Mouse (Mus musculus) liver, embryonic 11.5 days (tissue): ENCODE data around the gene Rack1. TPM values are rescaled to one million over a fixed set of nuclear protein-coding genes. Genes with fewer than 3 reads are reported as not detected.
A peak's percentile ranks its signal among the peaks of the same experiment; 100 is the strongest.

Experiments
- ATAC-seq: fragments of 200-750 bp; cut with Nextera tagmentation; replicated peaks from 2 replicates; pipeline ENCODE4 v1.8.0; 2017; ENCODE audit warnings: moderate number of reproducible peaks, mild to moderate bottlenecking, moderate TSS enrichment, moderate library complexity; ENCODE audit not compliant: low FRiP score
- DNase-seq: peaks from one replicate; pipeline ENCODE4 v3.0.0-alpha.2; 2017; ENCODE audit warnings: low spot score
- H3K27ac ChIP-seq: fragments of 300-500 bp; sonication (generic); 2 replicates; pipeline ENCODE4 v1.5.1; 2014; ENCODE audit warnings: mild to moderate bottlenecking, low read depth, low read length, control low read depth
- H3K27me3 ChIP-seq: fragments of 300-500 bp; sonication (generic); replicated peaks from 2 replicates; pipeline ENCODE4 v1.6.1; 2014; ENCODE audit warnings: low read length, mixed read lengths; ENCODE audit not compliant: control insufficient read depth, insufficient read depth
- H3K36me3 ChIP-seq: fragments of 300-500 bp; sonication (generic); 2 replicates; pipeline ENCODE4 v1.6.1; 2014; ENCODE audit warnings: mild to moderate bottlenecking, low read length, moderate library complexity, mixed read lengths; ENCODE audit not compliant: control insufficient read depth, insufficient read depth
- H3K4me1 ChIP-seq: fragments of 300-500 bp; sonication (generic); replicated peaks from 2 replicates; pipeline ENCODE4 v1.6.1; 2014; ENCODE audit warnings: low read length, mixed read lengths; ENCODE audit not compliant: control insufficient read depth, insufficient read depth
- H3K4me2 ChIP-seq: fragments of 300-500 bp; sonication (generic); 2 replicates; pipeline ENCODE4 v1.6.1; 2014; ENCODE audit warnings: mild to moderate bottlenecking, control low read depth, moderate library complexity
- H3K4me3 ChIP-seq: fragments of 300-500 bp; sonication (generic); 2 replicates; pipeline ENCODE4 v1.5.1; 2014; ENCODE audit warnings: low read depth, low read length, control low read depth
- H3K9ac ChIP-seq: fragments of 300-500 bp; sonication (generic); 2 replicates; pipeline ENCODE4 v1.6.1; 2014; ENCODE audit warnings: low read depth, low read length, control low read depth
- H3K9me3 ChIP-seq: fragments of 300-500 bp; sonication (generic); 2 replicates; pipeline ENCODE4 v1.6.1; 2016; ENCODE audit warnings: low read length, inconsistent platforms, mixed read lengths; ENCODE audit not compliant: control insufficient read depth
- WGBS: fragments of 180-500 bp; shearing (Covaris S2); extraction: QIAGEN DNeasy Blood & Tissue Kit; methylation state at CpG from one replicate; pipeline ENCODE4 v1.1.7; 2014; 5-methylcytosine and 5-hydroxymethylcytosine counted together
- polyA plus RNA-seq: library from polyadenylated mRNA; unstranded; fragments of >200 nt; fragmentation: Nextera tagmentation; extraction: Ambion mirVana; gene quantifications from 2 replicates; pipeline ENCODE4 v1.2.1, GENCODE M21; 2014

The Rack1 gene
- polyA plus RNA-seq, 1 experiment from 2014 or later = 1,248 TPM

- Histone ChIP-seq H3K9ac (0 out of 2 replicates have a peak overlapping the region, but pooled peaks have one; percentile 5), H3K4me3 (peak overlapping the region; percentile 44), H3K27me3 (peaks cover 9% of the 10 kb centered on the region), H3K36me3 (no peaks in the 10 kb centered on the region), H3K27ac (no peak overlapping the region; the same call in 1 of the 2 replicates), H3K9me3 (peaks cover 5% of the 10 kb centered on the region; the same call in 1 of the 2 replicates), H3K4me1 (peaks cover 9% of the 10 kb centered on the region), H3K4me2 (peak overlapping the region; percentile 71)
- ATAC-seq (no peak), DNase-seq (no peak)
- 5% methylated on average over 6 of the region's 6 CpGs for WGBS
These were observed 26.6 kb downstream of the Rack1 start for GRCm38 (mm10) chr11:48826752-48827096.

- DNase-seq = no peak
- no peak overlapping the region for H3K9ac ChIP-seq
- H3K4me2 ChIP-seq = no peak overlapping the region
- no peaks in the 10 kb centered on the region for H3K36me3 ChIP-seq
- H3K4me3 ChIP-seq = no peak overlapping the region
- H3K27me3 ChIP-seq = peaks cover 9% of the 10 kb centered on the region
- 77% methylated on average over 6 of the region's 6 CpGs for WGBS
- H3K9me3 ChIP-seq = peaks cover 5% of the 10 kb centered on the region; the same call in 1 of the 2 replicates
- no peak overlapping the region for H3K27ac ChIP-seq
- H3K4me1 ChIP-seq = peaks cover 9% of the 10 kb centered on the region
- no peak for ATAC-seq
These were observed 27.8 kb downstream of the Rack1 start for GRCm38 (mm10) chr11:48827926-48828325.

- H3K9ac ChIP-seq = no peak overlapping the region
These were observed 30.1 kb downstream of the Rack1 start for GRCm38 (mm10) chr11:48830279-48830678.

GRCm38 (mm10) chr11:48831273-48831672 is 31.1 kb downstream of the Rack1 start:
- no peak for DNase-seq
- H3K4me1 ChIP-seq = peaks cover 3% of the 10 kb centered on the region; the same call in 1 of the 2 replicates
- peaks cover 5% of the 10 kb centered on the region; the same call in 1 of the 2 replicates for H3K9me3 ChIP-seq
- no peak overlapping the region for H3K9ac ChIP-seq
- WGBS = 66% methylated on average over 2 of the region's 2 CpGs
- ATAC-seq = no peak
- H3K4me2 ChIP-seq = no peak overlapping the region
- no peak overlapping the region for H3K27ac ChIP-seq
- no peak overlapping the region for H3K4me3 ChIP-seq
- H3K36me3 ChIP-seq = no peaks in the 10 kb centered on the region
- H3K27me3 ChIP-seq = peaks cover 3% of the 10 kb centered on the region; the same call in 1 of the 2 replicates

More at GRCm38 (mm10) chr11:48830279-48830678, 30.1 kb downstream of the Rack1 start:
- no peak overlapping the region for H3K27ac ChIP-seq
- peaks cover 3% of the 10 kb centered on the region; the same call in 1 of the 2 replicates for H3K4me1 ChIP-seq
- H3K4me2 ChIP-seq = no peak overlapping the region
- DNase-seq = no peak
- H3K9me3 ChIP-seq = peaks cover 5% of the 10 kb centered on the region; the same call in 1 of the 2 replicates
- H3K4me3 ChIP-seq = no peak overlapping the region
- no peaks in the 10 kb centered on the region for H3K27me3 ChIP-seq
- ATAC-seq = no peak
- WGBS = 57% methylated on average over 2 of the region's 2 CpGs
- H3K36me3 ChIP-seq = no peaks in the 10 kb centered on the region

GRCm38 (mm10) chr11:48833078-48833730 is 33.1 kb downstream of the Rack1 start:
- Histone ChIP-seq H3K27me3 (peaks cover 6% of the 10 kb centered on the region; the same call in 1 of the 2 replicates), H3K4me3 (peak overlapping the region; percentile 69), H3K27ac (peak overlapping the region; percentile 11), H3K9ac (no peak overlapping the region), H3K36me3 (no peaks in the 10 kb centered on the region), H3K4me1 (peaks cover 6% of the 10 kb centered on the region), H3K9me3 (no peaks in the 10 kb centered on the region; the same call in 1 of the 2 replicates), H3K4me2 (peak overlapping the region; percentile 73)
- 27% methylated on average over 9 of the region's 9 CpGs for WGBS
- peak; percentile 63 for ATAC-seq
- DNase-seq = no peak

GRCm38 (mm10) chr11:48833731-48834639 is 33.9 kb downstream of the Rack1 start:
- H3K4me3 ChIP-seq = peak overlapping the region; percentile 69
- H3K9ac ChIP-seq = peak overlapping the region; percentile 51; the same call in 1 of the 2 replicates
- ATAC-seq (peak; percentile 88), DNase-seq (peak; percentile 94)
- under 1% methylated on average over 30 of the region's 30 CpGs for WGBS
- H3K36me3 ChIP-seq = no peaks in the 10 kb centered on the region
- H3K4me2 ChIP-seq = peak overlapping the region; percentile 73
- peak overlapping the region; percentile 11 for H3K27ac ChIP-seq
- peaks cover 6% of the 10 kb centered on the region; the same call in 1 of the 2 replicates for H3K27me3 ChIP-seq
- H3K9me3 ChIP-seq = no peaks in the 10 kb centered on the region
- H3K4me1 ChIP-seq = peaks cover 11% of the 10 kb centered on the region

GRCm38 (mm10) chr11:48835923-48836322 is 35.8 kb downstream of the Rack1 start:
- DNase-seq (no peak), ATAC-seq (no peak)

GRCm38 (mm10) chr11:48836990-48837309 is 36.8 kb downstream of the Rack1 start:
- 14% methylated on average over 11 of the region's 11 CpGs for WGBS

More at GRCm38 (mm10) chr11:48835923-48836322, 35.8 kb downstream of the Rack1 start:
- no peak overlapping the region for H3K4me2 ChIP-seq
- 64% methylated on average over 6 of the region's 6 CpGs for WGBS
- peaks cover 6% of the 10 kb centered on the region; the same call in 1 of the 2 replicates for H3K27me3 ChIP-seq
- no peaks in the 10 kb centered on the region for H3K9me3 ChIP-seq
- peaks cover 11% of the 10 kb centered on the region for H3K4me1 ChIP-seq
- H3K36me3 ChIP-seq = no peaks in the 10 kb centered on the region
- H3K27ac ChIP-seq = no peak overlapping the region
- no peak overlapping the region for H3K4me3 ChIP-seq
- H3K9ac ChIP-seq = no peak overlapping the region

More at GRCm38 (mm10) chr11:48836990-48837309, 36.8 kb downstream of the Rack1 start:
- no peak for DNase-seq
- no peak for ATAC-seq
- Histone ChIP-seq H3K27me3 (peaks cover 6% of the 10 kb centered on the region; the same call in 1 of the 2 replicates), H3K4me3 (peak overlapping the region; percentile 85), H3K36me3 (no peaks in the 10 kb centered on the region), H3K4me2 (peak overlapping the region; percentile 99), H3K9me3 (no peaks in the 10 kb centered on the region), H3K27ac (no peak overlapping the region), H3K9ac (no peak overlapping the region), H3K4me1 (peaks cover 11% of the 10 kb centered on the region)
